Mouse (Mus musculus) myocyte (in vitro differentiated cells): ENCODE measurements at regions not wholly inside any gene's neighbourhood (a gene's known extent, or its start where the extent isn't known, plus 50 kb on each side); places are given as distances from the start of the nearest gene placed in this dataset.

ENCODE experiments used
- CEBPB ChIP-seq: IDR thresholded peaks from 2 replicates; pipeline ENCODE4 v1.6.1; 2011; ENCODE audit warnings: mild to moderate bottlenecking, moderate library complexity; ENCODE audit not compliant: poor library complexity, insufficient read depth, severe bottlenecking
- MAX ChIP-seq: IDR thresholded peaks from one replicate; pipeline ENCODE4 v1.6.1; 2011; ENCODE audit warnings: low read depth, mild to moderate bottlenecking, control low read depth
- POLR2A ChIP-seq: IDR thresholded peaks from one replicate; pipeline ENCODE4 v1.6.1; 2011; ENCODE audit warnings: low read depth, mild to moderate bottlenecking, control low read depth, moderate library complexity; ENCODE audit not compliant: insufficient read length
- SRF ChIP-seq: IDR thresholded peaks from one replicate; pipeline ENCODE4 v1.6.1; 2011; ENCODE audit warnings: low read depth; ENCODE audit not compliant: control insufficient read depth, insufficient read length
- TCF12 ChIP-seq: IDR thresholded peaks from one replicate; pipeline ENCODE4 v1.6.1; 2011; ENCODE audit warnings: mild to moderate bottlenecking, control low read depth; ENCODE audit not compliant: poor library complexity, insufficient read depth, severe bottlenecking

GRCm38 (mm10) chr14:37440874-37441273 is 305.8 kb upstream of the Ghitm start:
- no peak for TF ChIP-seq POLR2A
- no peak for TF ChIP-seq SRF
- no peak for TF ChIP-seq MAX
- no peak for TF ChIP-seq CEBPB
- TF ChIP-seq TCF12, result no peak
